Mouse (Mus musculus): ENCODE results near the gene Dctn2.

DNA sequence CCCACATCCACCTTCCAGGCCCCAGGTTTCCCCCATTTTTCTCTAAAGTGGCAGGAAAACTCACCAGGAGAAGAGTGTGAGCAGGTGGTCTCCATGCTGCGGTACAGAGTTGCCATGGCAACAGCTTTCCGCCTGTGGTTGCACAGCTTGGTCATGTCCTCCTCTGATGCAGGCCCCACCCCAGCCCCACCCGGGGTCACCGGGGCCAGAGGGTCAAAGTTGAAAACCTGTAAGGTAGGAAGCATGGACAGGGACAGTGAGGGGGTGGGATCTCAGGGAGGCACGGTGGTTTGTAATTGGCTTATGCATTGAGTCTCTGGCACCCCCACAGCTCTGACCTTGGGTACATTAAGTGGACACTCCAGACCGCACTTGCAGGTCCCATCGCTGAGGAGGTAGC, 20.6 kb downstream of the Dctn2 start:
- TF ChIP-seq POLR2A (IDR thresholded peaks at IDR 0.05; ENCODE audit: extremely low read depth, insufficient read depth, low read length) (no peak), CTCF (IDR thresholded peaks at IDR 0.05; ENCODE audit: extremely low read depth, insufficient read depth, low read length) (no peak)

Data from cortical plate, adult 2 months (tissue).